Mouse (Mus musculus) cerebellum, adult 2 months (tissue): ENCODE data around the gene 4930404N11Rik.

Source experiments
- CTCF ChIP-seq: fragments of 200-500 bp; IDR thresholded peaks from 2 replicates; pipeline ENCODE4 v1.5.1; 2011; ENCODE audit warnings: low read depth, mild to moderate bottlenecking, control low read depth, low read length, moderate library complexity, borderline replicate concordance; ENCODE audit not compliant: insufficient read depth
- POLR2A ChIP-seq: fragments of 200-500 bp; IDR thresholded peaks from 2 replicates; pipeline ENCODE4 v1.6.1; 2011; ENCODE audit warnings: low read length, control low read depth, borderline replicate concordance; ENCODE audit not compliant: insufficient read depth

DNA sequence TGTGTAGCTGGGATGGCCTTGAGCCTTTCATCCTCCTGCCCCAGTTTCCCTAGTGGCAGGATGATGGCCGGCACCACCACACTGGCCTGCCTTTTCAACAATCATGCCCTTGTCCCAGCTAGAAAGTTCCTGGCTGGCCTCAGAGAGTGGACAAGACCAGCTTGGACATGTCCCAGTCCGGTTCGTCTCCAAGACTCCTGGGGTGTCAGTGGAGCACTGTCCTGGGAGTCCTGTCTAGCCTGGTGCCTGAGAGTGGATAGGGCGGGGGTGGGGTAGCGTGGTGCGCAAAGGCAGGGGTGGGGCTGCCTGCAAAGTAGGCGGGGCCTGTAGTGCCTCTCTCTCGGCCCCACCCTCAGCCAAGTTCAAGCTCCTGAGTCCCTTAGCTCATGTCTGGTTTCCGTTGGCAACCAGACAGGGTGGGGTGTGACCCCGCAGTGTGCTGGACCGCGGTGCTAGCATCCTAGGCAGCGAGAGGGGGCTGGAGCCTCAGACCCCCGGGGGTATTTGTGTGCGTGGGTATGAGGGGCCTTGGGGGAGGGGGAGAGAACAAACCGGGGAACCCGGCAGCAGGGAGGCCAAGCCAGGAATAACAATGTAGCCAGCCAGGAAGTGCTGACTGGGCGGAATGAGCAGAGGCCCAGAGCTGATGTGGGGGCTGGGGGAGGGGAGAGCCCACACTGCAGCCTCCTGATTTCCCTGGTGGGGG lies 36.1 kb upstream of the 4930404N11Rik start:
- no peak for TF ChIP-seq CTCF
- TF ChIP-seq POLR2A: no peak
